Mouse (Mus musculus) hindbrain, embryonic 11.5 days (tissue): ENCODE measurements around the gene Nploc4. TPM values are rescaled to one million over a fixed set of nuclear protein-coding genes. Genes with fewer than 3 reads are reported as not detected.

Experiments
- ATAC-seq: fragments of 200-750 bp; cut with Nextera tagmentation; 2 replicates; pipeline ENCODE4 v1.8.0; 2017; ENCODE audit warnings: mild to moderate bottlenecking, moderate TSS enrichment, moderate library complexity; ENCODE audit not compliant: low FRiP score
- DNase-seq: peaks from one replicate; pipeline ENCODE4 v3.0.0-alpha.2; 2015; ENCODE audit warnings: low spot score
- H3K27ac ChIP-seq: fragments of 300-500 bp; sonication (generic); 2 replicates; pipeline ENCODE4 v1.5.1; 2014; ENCODE audit warnings: mild to moderate bottlenecking, low read depth, low read length
- H3K27me3 ChIP-seq: fragments of 300-500 bp; sonication (generic); 2 replicates; pipeline ENCODE4 v1.6.1; 2014; ENCODE audit warnings: mild to moderate bottlenecking, low read length, moderate library complexity, mixed read lengths; ENCODE audit not compliant: control insufficient read depth, insufficient read depth
- H3K36me3 ChIP-seq: fragments of 300-500 bp; sonication (generic); 2 replicates; pipeline ENCODE4 v1.6.1; 2014; ENCODE audit warnings: mild to moderate bottlenecking, low read length, moderate library complexity, mixed read lengths; ENCODE audit not compliant: control insufficient read depth, insufficient read depth
- H3K4me1 ChIP-seq: fragments of 300-500 bp; sonication (generic); replicated peaks from 2 replicates; pipeline ENCODE4 v1.6.1; 2014; ENCODE audit warnings: low read length, mixed read lengths; ENCODE audit not compliant: control insufficient read depth, insufficient read depth
- H3K4me2 ChIP-seq: fragments of 300-500 bp; sonication (generic); replicated peaks from 2 replicates; pipeline ENCODE4 v1.6.1; 2014; ENCODE audit warnings: mild to moderate bottlenecking, low read depth, low read length
- H3K4me3 ChIP-seq: fragments of 300-500 bp; sonication (generic); 2 replicates; pipeline ENCODE4 v1.5.1; 2014; ENCODE audit warnings: low read depth, low read length
- H3K9ac ChIP-seq: fragments of 300-500 bp; sonication (generic); 2 replicates; pipeline ENCODE4 v1.6.1; 2014; ENCODE audit warnings: low read depth, low read length
- H3K9me3 ChIP-seq: fragments of 300-500 bp; sonication (generic); 2 replicates; pipeline ENCODE4 v1.6.1; 2016; ENCODE audit warnings: low read length; ENCODE audit not compliant: control insufficient read depth
- WGBS: fragments of 180-500 bp; shearing (Covaris S2); extraction: QIAGEN DNeasy Blood & Tissue Kit; methylation state at CpG from one replicate; pipeline ENCODE4 v1.1.7; 2014; 5-methylcytosine and 5-hydroxymethylcytosine counted together
- polyA plus RNA-seq: library from polyadenylated mRNA; unstranded; fragments of >200 nt; fragmentation: Nextera tagmentation; extraction: Ambion mirVana; gene quantifications from 2 replicates; pipeline ENCODE4 v1.2.1, GENCODE M21; 2014

The Nploc4 gene
- polyA plus RNA-seq, 1 experiment from 2014 or later = 37.5 TPM

- ATAC-seq = peak; percentile 64
- H3K27ac ChIP-seq = no peak overlapping the region
Observed at GRCm38 (mm10) chr11:120369656-120370055, 67.9 kb downstream of the Nploc4 start.

DNA sequence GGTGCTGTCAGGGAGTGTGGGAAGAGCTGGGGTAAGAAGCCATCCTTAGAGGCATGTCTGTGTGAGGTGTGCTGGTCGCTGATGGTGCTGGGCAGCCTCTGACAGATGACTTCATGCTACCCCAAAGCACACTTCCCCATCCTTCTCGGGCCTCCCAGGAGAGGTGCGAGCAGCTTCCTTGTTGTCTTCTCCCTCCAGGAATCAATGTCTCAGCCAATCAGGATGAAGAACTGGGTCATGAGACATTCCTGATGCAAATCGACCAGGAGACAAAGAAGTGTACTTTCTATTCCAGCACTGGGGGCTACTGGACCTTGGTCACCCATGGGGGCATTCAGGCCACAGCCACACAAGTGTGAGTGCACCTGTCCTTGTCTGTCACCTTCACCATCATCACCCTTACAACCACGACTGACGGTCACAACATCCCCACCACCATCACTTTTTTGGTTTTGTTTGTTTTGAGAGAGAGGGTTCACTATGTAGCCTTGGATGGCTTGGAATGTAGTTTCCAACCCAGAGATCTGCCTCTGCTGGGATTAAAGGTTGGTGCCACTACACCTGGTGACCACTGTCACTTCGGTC is 71.0 kb downstream of the Nploc4 start:
- H3K27ac ChIP-seq = no peak overlapping the region

More at GRCm38 (mm10) chr11:120369656-120370055, 67.9 kb downstream of the Nploc4 start:
- Histone ChIP-seq H3K27me3 (no peaks in the 10 kb centered on the region), H3K4me2 (no peak overlapping the region; the same call in 1 of the 2 replicates), H3K4me3 (no peak overlapping the region), H3K9me3 (no peaks in the 10 kb centered on the region), H3K4me1 (peaks cover 3% of the 10 kb centered on the region), H3K9ac (0 out of 2 replicates have a peak overlapping the region, but pooled peaks have one; percentile 34), H3K36me3 (peaks cover 7% of the 10 kb centered on the region; the same call in 1 of the 2 replicates)
- WGBS = 47% methylated on average over 8 of the region's 8 CpGs
- peak; percentile 75 for DNase-seq

GRCm38 (mm10) chr11:120362891-120363290 is 74.6 kb downstream of the Nploc4 start:
- Histone ChIP-seq H3K4me2 (no peak overlapping the region), H3K27ac (no peak overlapping the region), H3K36me3 (no peaks in the 10 kb centered on the region), H3K4me1 (peaks cover 11% of the 10 kb centered on the region), H3K9me3 (no peaks in the 10 kb centered on the region), H3K4me3 (no peak overlapping the region), H3K9ac (no peak overlapping the region), H3K27me3 (no peaks in the 10 kb centered on the region)
- ATAC-seq (no peak), DNase-seq (no peak)
- WGBS = 83% methylated on average over 6 of the region's 6 CpGs

More for the DNA sequence above, 71.0 kb downstream of the Nploc4 start:
- WGBS = 33% methylated on average over 7 of the region's 7 CpGs
- Histone ChIP-seq H3K4me3 (no peak overlapping the region), H3K9ac (no peak overlapping the region), H3K27me3 (no peaks in the 10 kb centered on the region), H3K4me1 (peaks cover 3% of the 10 kb centered on the region), H3K4me2 (no peak overlapping the region), H3K9me3 (no peaks in the 10 kb centered on the region), H3K36me3 (peaks cover 3% of the 10 kb centered on the region; the same call in 1 of the 2 replicates)
- no peak for ATAC-seq
- DNase-seq = no peak

DNA sequence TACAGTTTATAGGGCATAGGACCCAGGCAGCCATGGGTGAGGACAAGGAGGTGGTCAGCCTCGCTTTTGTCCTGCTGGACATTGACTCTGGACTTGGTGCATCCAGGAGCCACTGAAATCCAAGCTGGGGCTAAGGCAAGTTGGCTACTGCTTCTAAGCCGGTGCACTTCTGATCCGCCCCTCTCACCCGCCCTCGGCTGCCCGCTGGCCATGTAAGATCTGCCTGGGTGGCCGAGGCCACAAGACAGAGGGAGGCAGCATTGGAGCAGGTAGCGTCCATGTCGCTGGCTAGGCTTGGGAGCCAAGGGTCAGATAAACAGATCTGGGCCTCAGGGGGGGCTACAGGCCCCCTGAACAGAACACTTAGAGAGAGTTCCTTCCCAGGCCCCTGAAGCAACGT is 76.2 kb downstream of the Nploc4 start, which contains the start of gene Fscn2:
Gene Fscn2 (plus strand): TSS at position 240 of the 400 bp plus-strand sequence.
- Histone ChIP-seq H3K9me3 (no peaks in the 10 kb centered on the region), H3K27me3 (no peaks in the 10 kb centered on the region), H3K27ac (no peak within 1 kb of the TSS), H3K4me3 (no peak within 1 kb of the TSS), H3K36me3 (no peaks in the 10 kb centered on the region), H3K4me1 (peaks cover 9% of the 10 kb centered on the region), H3K9ac (no peak within 1 kb of the TSS), H3K4me2 (peak within 1 kb of the TSS; percentile 5; the same call in 1 of the 2 replicates)
- ATAC-seq (no peak), DNase-seq (no peak)
- WGBS = 72% methylated on average over 10 of the region's 10 CpGs

DNA sequence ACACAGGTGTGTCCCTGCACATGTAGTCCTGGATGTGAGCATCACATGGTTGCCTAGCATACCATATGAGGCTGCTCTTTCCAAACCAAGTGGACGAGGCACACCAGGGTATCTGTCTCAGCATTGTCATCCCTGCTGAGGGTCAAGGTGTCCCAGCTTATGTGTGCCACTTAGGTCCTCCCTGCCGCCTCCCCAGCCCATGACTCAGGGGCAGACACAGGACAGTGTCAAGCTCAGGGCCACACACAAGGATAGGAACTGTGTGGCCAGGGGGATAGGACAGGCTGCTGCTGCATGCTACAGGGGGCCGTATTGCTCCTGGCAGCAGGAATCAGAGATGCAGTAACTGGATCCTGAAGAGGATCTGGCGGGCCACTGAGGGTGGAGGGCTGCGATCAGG is 76.8 kb downstream of the Nploc4 start:
- Histone ChIP-seq H3K27me3 (no peaks in the 10 kb centered on the region), H3K9me3 (no peaks in the 10 kb centered on the region), H3K27ac (no peak overlapping the region), H3K4me2 (peak overlapping the region; percentile 5; the same call in 1 of the 2 replicates), H3K4me3 (no peak overlapping the region), H3K9ac (no peak overlapping the region), H3K4me1 (peaks cover 9% of the 10 kb centered on the region), H3K36me3 (no peaks in the 10 kb centered on the region)
- ATAC-seq = no peak
- 73% methylated on average over 5 of the region's 5 CpGs for WGBS
- no peak for DNase-seq

GRCm38 (mm10) chr11:120360062-120360461 is 77.4 kb downstream of the Nploc4 start:
- Histone ChIP-seq H3K9me3 (no peaks in the 10 kb centered on the region), H3K4me2 (no peak overlapping the region), H3K36me3 (no peaks in the 10 kb centered on the region), H3K27ac (no peak overlapping the region), H3K27me3 (no peaks in the 10 kb centered on the region), H3K4me3 (no peak overlapping the region), H3K4me1 (peaks cover 9% of the 10 kb centered on the region), H3K9ac (no peak overlapping the region)
- 56% methylated on average over 8 of the region's 8 CpGs for WGBS
- DNase-seq = no peak
- ATAC-seq = no peak

- Histone ChIP-seq H3K4me2 (no peak overlapping the region), H3K27ac (no peak overlapping the region), H3K36me3 (no peaks in the 10 kb centered on the region), H3K4me1 (peaks cover 9% of the 10 kb centered on the region), H3K4me3 (no peak overlapping the region), H3K9ac (no peak overlapping the region), H3K27me3 (no peaks in the 10 kb centered on the region), H3K9me3 (no peaks in the 10 kb centered on the region)
- 89% methylated on average over 6 of the region's 6 CpGs for WGBS
- DNase-seq (no peak), ATAC-seq (no peak)
Observed at GRCm38 (mm10) chr11:120359391-120359790, 78.1 kb downstream of the Nploc4 start.

- peak; percentile 78 for ATAC-seq
- Histone ChIP-seq H3K4me1 (peaks cover 11% of the 10 kb centered on the region), H3K27ac (peak overlapping the region; percentile 86)
Observed at GRCm38 (mm10) chr11:120357791-120358401, 79.6 kb downstream of the Nploc4 start.

GRCm38 (mm10) chr11:120356900-120357299 is 80.6 kb downstream of the Nploc4 start:
- Histone ChIP-seq H3K4me3 (no peak overlapping the region), H3K27me3 (no peaks in the 10 kb centered on the region), H3K4me2 (no peak overlapping the region), H3K4me1 (peaks cover 14% of the 10 kb centered on the region), H3K27ac (no peak overlapping the region), H3K9ac (no peak overlapping the region), H3K9me3 (no peaks in the 10 kb centered on the region), H3K36me3 (no peaks in the 10 kb centered on the region)
- DNase-seq = no peak
- WGBS = 96% methylated on average over 4 of the region's 4 CpGs
- ATAC-seq = no peak

More at GRCm38 (mm10) chr11:120357791-120358401, 79.6 kb downstream of the Nploc4 start:
- Histone ChIP-seq H3K4me3 (no peak overlapping the region), H3K36me3 (no peaks in the 10 kb centered on the region), H3K4me2 (peak overlapping the region; percentile 15; the same call in 1 of the 2 replicates), H3K9ac (no peak overlapping the region), H3K9me3 (no peaks in the 10 kb centered on the region), H3K27me3 (no peaks in the 10 kb centered on the region)
- 19% methylated on average over 10 of the region's 10 CpGs for WGBS
- DNase-seq = peak; percentile 73
